Mouse (Mus musculus) CH12.LX (cell line): ENCODE measurements around the gene Fbxw17. TPM values are rescaled to one million over a fixed set of nuclear protein-coding genes. Genes with fewer than 3 reads are reported as not detected.

Experiments used
- DNase-seq: peaks from one replicate; pipeline ENCODE4 v3.0.0-alpha.2; 2013; ENCODE audit errors: extremely low read depth
- H3K27ac ChIP-seq: 2 replicates; pipeline ENCODE4 v1.5.1; 2012; ENCODE audit warnings: low read depth, mild to moderate bottlenecking, control low read depth, moderate library complexity; ENCODE audit not compliant: insufficient read depth
- H3K27me3 ChIP-seq: replicated peaks from 2 replicates; pipeline ENCODE3; 2012; ENCODE audit warnings: inconsistent platforms
- H3K36me3 ChIP-seq, 2 experiments: replicated peaks in 1 of 2; 2 replicates each; pipeline versions ENCODE3 to v1.6.1; 2012; ENCODE audit warnings: inconsistent platforms in 1 of 2, low read length in 1 of 2, mild to moderate bottlenecking in 1 of 2, mixed read lengths in 1 of 2, moderate library complexity in 1 of 2; ENCODE audit not compliant: control insufficient read depth in 1 of 2, insufficient read depth in 1 of 2
- H3K4me1 ChIP-seq, 2 experiments: 2 replicates each; pipeline ENCODE4 v1.6.1; 2012; ENCODE audit warnings: inconsistent platforms in 1 of 2, moderate library complexity in 1 of 2; ENCODE audit not compliant: insufficient read depth in 2 of 2, control insufficient read depth in 1 of 2
- H3K4me2 ChIP-seq: 2 replicates; pipeline ENCODE4 v1.6.1; 2012; ENCODE audit warnings: low read depth, mild to moderate bottlenecking, control low read depth; ENCODE audit not compliant: poor library complexity, insufficient read depth, severe bottlenecking
- H3K4me3 ChIP-seq, 3 experiments: fragments of 150-350 bp in 1 of 3; sonication (generic) in 1 of 3; replicated peaks in 1 of 3; 2 replicates each; pipeline versions ENCODE3 to v1.5.1; 2011 to 2012; ENCODE audit warnings: low read depth in 2 of 3, low read length in 2 of 3, mild to moderate bottlenecking in 2 of 3, moderate library complexity in 2 of 3, control low read depth in 1 of 3, improper control_type of control experiment in 1 of 3, inconsistent platforms in 1 of 3, mixed read lengths in 1 of 3; ENCODE audit not compliant: poor library complexity in 1 of 3
- H3K79me2 ChIP-seq: replicated peaks from 2 replicates; pipeline ENCODE4 v1.6.1; 2012; ENCODE audit warnings: mild to moderate bottlenecking, moderate library complexity; ENCODE audit not compliant: control insufficient read depth, poor library complexity, insufficient read depth, severe bottlenecking; ENCODE audit errors: extremely low read depth
- H3K9ac ChIP-seq: 2 replicates; pipeline ENCODE4 v1.6.1; 2012; ENCODE audit warnings: low read depth, mild to moderate bottlenecking, control low read depth, moderate library complexity; ENCODE audit not compliant: insufficient read depth
- H3K9me3 ChIP-seq: replicated peaks from 2 replicates; pipeline ENCODE3; 2012; ENCODE audit warnings: low read length, inconsistent platforms, mixed read lengths
- BHLHE40 ChIP-seq: IDR thresholded peaks from 2 replicates; pipeline ENCODE4 v1.6.1; 2011; ENCODE audit warnings: mild to moderate bottlenecking, low read depth, low read length, improper control_type of control experiment
- CHD1 ChIP-seq: IDR thresholded peaks from 2 replicates; pipeline ENCODE4 v1.6.1; 2012; ENCODE audit warnings: low read depth, low read length, improper control_type of control experiment, inconsistent platforms
- E2F4 ChIP-seq: IDR thresholded peaks from 2 replicates; pipeline ENCODE4 v1.6.1; 2011; ENCODE audit warnings: low read depth, low read length, improper control_type of control experiment; ENCODE audit not compliant: insufficient replicate concordance
- ELF1 ChIP-seq: IDR thresholded peaks from 2 replicates; pipeline ENCODE4 v1.6.1; 2014; ENCODE audit warnings: low read depth, mild to moderate bottlenecking, inconsistent platforms, low read length, improper control_type of control experiment
- GABPA ChIP-seq: IDR thresholded peaks from 2 replicates; pipeline ENCODE4 v1.6.1; 2012; ENCODE audit warnings: low read depth, low read length, improper control_type of control experiment, inconsistent platforms; ENCODE audit not compliant: insufficient replicate concordance
- HCFC1 ChIP-seq: IDR thresholded peaks from 2 replicates; pipeline ENCODE4 v1.6.1; 2012; ENCODE audit warnings: low read depth, mild to moderate bottlenecking, inconsistent platforms, low read length, improper control_type of control experiment
- JUN ChIP-seq: IDR thresholded peaks from 2 replicates; pipeline ENCODE4 v1.6.1; 2011; ENCODE audit warnings: low read depth, mild to moderate bottlenecking, low read length, improper control_type of control experiment, moderate library complexity; ENCODE audit not compliant: insufficient read depth
- MAFK ChIP-seq: IDR thresholded peaks from 2 replicates; pipeline ENCODE4 v1.6.1; 2011; ENCODE audit warnings: low read length, improper control_type of control experiment; ENCODE audit not compliant: insufficient replicate concordance
- MAX ChIP-seq: IDR thresholded peaks from 2 replicates; pipeline ENCODE4 v1.6.1; 2011; ENCODE audit warnings: low read length, improper control_type of control experiment
- MAZ ChIP-seq: IDR thresholded peaks from 2 replicates; pipeline ENCODE4 v1.6.1; 2012; ENCODE audit warnings: low read depth, mild to moderate bottlenecking, inconsistent platforms, low read length, improper control_type of control experiment, moderate library complexity
- MEF2A ChIP-seq: IDR thresholded peaks from 2 replicates; pipeline ENCODE4 v1.6.1; 2014; ENCODE audit warnings: low read depth, mild to moderate bottlenecking, inconsistent platforms, low read length, improper control_type of control experiment, borderline replicate concordance
- MXI1 ChIP-seq: IDR thresholded peaks from 2 replicates; pipeline ENCODE4 v1.6.1; 2011; ENCODE audit warnings: mild to moderate bottlenecking, low read depth, low read length, improper control_type of control experiment
- MYC ChIP-seq: IDR thresholded peaks from 2 replicates; pipeline ENCODE4 v1.6.1; 2011; ENCODE audit warnings: low read depth, mild to moderate bottlenecking, improper control_type of control experiment, low read length
- NELFE ChIP-seq: IDR thresholded peaks from 2 replicates; pipeline ENCODE4 v1.6.1; 2011; ENCODE audit warnings: low read depth, low read length, improper control_type of control experiment
- NRF1 ChIP-seq: IDR thresholded peaks from 2 replicates; pipeline ENCODE4 v1.6.1; 2014; ENCODE audit warnings: low read depth, mild to moderate bottlenecking, inconsistent platforms, low read length, improper control_type of control experiment, moderate library complexity
- PAX5 ChIP-seq: IDR thresholded peaks from 2 replicates; pipeline ENCODE4 v1.6.1; 2012; ENCODE audit warnings: low read length, inconsistent platforms, mixed read lengths
- RAD21 ChIP-seq: IDR thresholded peaks from 2 replicates; pipeline ENCODE4 v1.6.1; 2011; ENCODE audit warnings: low read depth, mild to moderate bottlenecking, low read length, improper control_type of control experiment, moderate library complexity
- SMC3 ChIP-seq: IDR thresholded peaks from 2 replicates; pipeline ENCODE4 v1.6.1; 2011; ENCODE audit warnings: low read depth, low read length, improper control_type of control experiment
- TCF12 ChIP-seq: IDR thresholded peaks from 2 replicates; pipeline ENCODE4 v1.6.1; 2014; ENCODE audit warnings: low read depth, mild to moderate bottlenecking, inconsistent platforms, low read length, improper control_type of control experiment
- USF2 ChIP-seq: conservative IDR thresholded peaks from 2 replicates; pipeline ENCODE4 v1.6.1; 2011; ENCODE audit warnings: low read depth, low read length, improper control_type of control experiment
- ZC3H11A ChIP-seq: IDR thresholded peaks from 2 replicates; pipeline ENCODE4 v1.6.1; 2012; ENCODE audit warnings: low read depth, mild to moderate bottlenecking, inconsistent platforms, low read length, improper control_type of control experiment
- ZKSCAN1 ChIP-seq: IDR thresholded peaks from 2 replicates; pipeline ENCODE4 v1.6.1; 2012; ENCODE audit warnings: low read depth, inconsistent platforms, low read length, improper control_type of control experiment, borderline replicate concordance
- ZMIZ1 ChIP-seq: IDR thresholded peaks from 2 replicates; pipeline ENCODE4 v1.6.1; 2012; ENCODE audit warnings: low read depth, mild to moderate bottlenecking, inconsistent platforms, low read length, improper control_type of control experiment
- dilution Hi-C: fragments of 300-500 bp; cut with MboI; formaldehyde crosslinking; loops from 2 replicates; pipeline ENCODE4 v1.14.3; 2020; ENCODE audit warnings: low sequenced_read_pairs; ENCODE audit not compliant: extremely low pct_unique_long_range_greater_than_20kb, extremely low pct_ligation_motif_present
- in situ Hi-C: fragments of 300-500 bp; cut with MboI; formaldehyde crosslinking; loops from 3 replicates; pipeline ENCODE4 v1.14.3; 2019; ENCODE audit warnings: low sequenced_read_pairs, low pct_ligation_motif_present, low pct_unique_long_range_greater_than_20kb, mixed read lengths
- polyA plus RNA-seq: library from polyadenylated mRNA; unstranded; fragments of >175 nt; gene quantifications from 2 replicates; pipeline ENCODE4 v1.2.1, GENCODE M21; 2012; ENCODE audit warnings: low read depth; ENCODE audit not compliant: insufficient read length
- total RNA-seq, 2 experiments: library from RNA; depleted of rRNA; stranded (reverse); fragments of 300-350 nt in 1 of 2; fragments of >200 nt in 1 of 2; gene quantifications; 2 replicates each; pipeline ENCODE4 v1.2.3; 2012 to 2014

Fbxw17 gene
- total and polyA plus RNA-seq, 3 experiments, result 9.6 to 15.4 (median 15.1) TPM

DNA sequence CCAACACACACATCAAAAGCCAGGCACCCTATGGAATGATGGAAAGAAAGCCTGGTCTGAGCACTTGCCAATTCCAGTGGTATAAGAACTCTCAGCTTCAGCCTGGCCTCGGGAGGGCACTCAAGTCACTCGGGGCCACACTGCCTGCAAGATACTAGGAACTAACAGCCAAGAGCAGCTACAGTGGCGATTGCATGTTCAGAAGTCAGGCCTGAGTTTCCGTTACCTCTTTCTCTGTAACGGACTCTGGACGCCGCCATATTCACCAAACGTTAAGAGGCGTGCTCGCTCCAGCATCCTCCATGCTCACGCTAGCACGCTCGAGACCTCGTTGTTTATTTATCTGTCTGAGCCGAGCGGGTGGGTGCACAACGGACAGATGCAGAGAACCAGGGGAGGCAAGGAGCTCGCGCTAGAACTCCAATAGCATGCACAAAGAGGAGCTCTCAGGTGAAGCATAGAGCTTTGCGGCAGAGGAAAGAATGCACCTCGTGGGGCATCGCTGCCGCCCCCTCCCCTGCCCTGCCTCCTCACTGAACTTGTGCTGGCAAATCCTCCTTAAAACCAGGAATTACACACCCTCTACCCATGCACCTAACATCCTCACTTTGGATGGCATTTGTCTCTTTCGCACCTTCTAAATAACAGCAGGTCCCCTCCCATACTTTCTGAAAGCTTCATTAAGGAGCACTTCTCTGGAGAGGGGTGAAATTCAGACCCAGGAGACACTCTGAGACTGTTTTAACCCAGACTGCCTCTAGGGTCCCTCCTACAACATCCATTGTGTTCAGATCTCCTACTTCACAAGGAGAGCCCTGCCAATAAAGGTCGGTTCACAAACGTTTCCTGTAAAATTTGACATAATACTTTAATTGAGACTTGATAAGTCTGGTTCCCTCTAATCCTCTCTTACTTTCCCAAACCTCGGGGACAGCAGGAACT, 47.2 kb downstream of the Fbxw17 start:
- no peak for DNase-seq
- H3K27me3 ChIP-seq, result peaks cover 62% of the 10 kb centered on the region
- H3K9me3 ChIP-seq, result no peaks in the 10 kb centered on the region
- H3K36me3 ChIP-seq, result no peaks in the 10 kb centered on the region
- dilution Hi-C loops, result no loop called here
- H3K9ac ChIP-seq, result no peak overlapping the region
- no peaks in the 10 kb centered on the region for H3K4me1 ChIP-seq
- no peak overlapping the region for H3K4me3 ChIP-seq
- no peak overlapping the region for H3K27ac ChIP-seq
- H3K79me2 ChIP-seq, result no peaks in the 10 kb centered on the region
- H3K4me2 ChIP-seq, result no peak overlapping the region
- TF ChIP-seq JUN (no peak), MAZ (no peak), BHLHE40 (no peak), NELFE (no peak), ZC3H11A (no peak), TCF12 (no peak), ELF1 (no peak), USF2 (no peak), SMC3 (no peak), NRF1 (no peak), MYC (no peak), GABPA (no peak), RAD21 (no peak)
- in situ Hi-C loops, result no loop called here

DNA sequence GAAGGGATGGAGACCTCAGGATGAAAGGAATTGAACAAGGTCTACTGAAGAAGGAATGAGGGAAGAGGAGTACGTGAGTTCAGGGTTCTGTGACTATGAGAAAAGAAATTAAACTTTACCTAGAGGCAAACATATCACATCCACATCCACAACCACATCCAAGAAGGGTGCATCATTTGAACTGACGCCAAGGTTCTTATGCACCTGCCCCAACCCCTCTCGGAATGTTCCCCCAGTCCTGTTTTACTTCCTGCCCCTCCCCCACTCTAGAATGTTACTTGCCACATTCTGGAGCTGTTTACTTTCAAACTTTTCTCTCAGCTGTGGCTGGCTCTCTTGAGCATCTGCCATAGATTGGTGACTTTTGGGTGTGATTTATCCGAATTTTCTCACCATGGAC, 49.3 kb downstream of the Fbxw17 start, which contains the start of gene Nutm2:
TSS of gene Nutm2 (plus strand) at position 301 of the 400 bp plus-strand sequence.
- Histone ChIP-seq H3K27me3 (peaks cover 66% of the 10 kb centered on the region), H3K4me1 (no peaks in the 10 kb centered on the region), H3K9ac (no peak within 1 kb of the TSS), H3K36me3 (no peaks in the 10 kb centered on the region)
- in situ Hi-C loops, result no loop called here
- TF ChIP-seq MAFK (no peak), ZKSCAN1 (no peak), MAX (no peak), NRF1 (no peak), CHD1 (no peak), PAX5 (no peak), ZMIZ1 (no peak), HCFC1 (no peak), RAD21 (no peak), E2F4 (no peak), USF2 (no peak), MEF2A (no peak), NELFE (no peak), MAZ (no peak), MXI1 (no peak), MYC (no peak)
- TF ChIP-seq, all 38 proteins: peak for 0
- no peak for DNase-seq
- dilution Hi-C loops, result no loop called here
- Histone ChIP-seq H3K27ac (no peak within 1 kb of the TSS), H3K4me2 (no peak within 1 kb of the TSS), H3K4me3 (no peak within 1 kb of the TSS), H3K9me3 (no peaks in the 10 kb centered on the region), H3K79me2 (no peaks in the 10 kb centered on the region)
